Mouse (Mus musculus) stomach, embryonic 16.5 days (tissue): Measurements from ENCODE around the gene Iqch. TPM values are rescaled to one million over a fixed set of nuclear protein-coding genes. Genes with fewer than 3 reads are reported as not detected.
A peak's percentile ranks its signal among the peaks of the same experiment; 100 is the strongest.

Source experiments
- ATAC-seq: fragments of 200-750 bp; cut with Nextera tagmentation; 2 replicates; pipeline ENCODE4 v1.8.0; 2017; ENCODE audit warnings: moderate number of reproducible peaks, moderate TSS enrichment; ENCODE audit not compliant: insufficient read depth, low FRiP score
- H3K27ac ChIP-seq: fragments of 300-500 bp; sonication (generic); 2 replicates; pipeline ENCODE4 v1.5.1; 2014; ENCODE audit warnings: low read length
- H3K27me3 ChIP-seq: fragments of 300-500 bp; sonication (generic); 2 replicates; pipeline ENCODE4 v1.6.1; 2014; ENCODE audit warnings: low read length, control low read depth, mixed read lengths; ENCODE audit not compliant: control insufficient read depth, insufficient read depth
- H3K36me3 ChIP-seq: fragments of 300-500 bp; sonication (generic); 2 replicates; pipeline ENCODE4 v1.6.1; 2014; ENCODE audit warnings: low read length; ENCODE audit not compliant: control insufficient read depth, insufficient read depth
- H3K4me1 ChIP-seq: fragments of 300-500 bp; sonication (generic); 2 replicates; pipeline ENCODE4 v1.6.1; 2014; ENCODE audit warnings: low read length, control low read depth, mixed read lengths; ENCODE audit not compliant: control insufficient read depth, insufficient read depth
- H3K4me2 ChIP-seq: fragments of 300-500 bp; sonication (generic); 2 replicates; pipeline ENCODE4 v1.6.1; 2014; ENCODE audit warnings: low read depth, low read length, mixed read lengths
- H3K4me3 ChIP-seq: fragments of 300-500 bp; sonication (generic); replicated peaks from 2 replicates; pipeline ENCODE4 v1.5.1; 2014; ENCODE audit warnings: mild to moderate bottlenecking, low read length
- H3K9ac ChIP-seq: fragments of 300-500 bp; sonication (generic); 2 replicates; pipeline ENCODE4 v1.6.1; 2014; ENCODE audit warnings: low read length
- H3K9me3 ChIP-seq: fragments of 300-500 bp; sonication (generic); replicated peaks from 2 replicates; pipeline ENCODE4 v1.6.1; 2016; ENCODE audit warnings: low read length, control low read depth; ENCODE audit not compliant: control insufficient read depth
- WGBS: fragments of 180-500 bp; shearing (Covaris S2); extraction: QIAGEN DNeasy Blood & Tissue Kit; methylation state at CpG from one replicate; pipeline ENCODE4 v1.1.7; 2014; 5-methylcytosine and 5-hydroxymethylcytosine counted together
- polyA plus RNA-seq: library from polyadenylated mRNA; unstranded; fragments of >200 nt; fragmentation: Nextera tagmentation; extraction: Ambion mirVana; gene quantifications from 2 replicates; pipeline ENCODE4 v1.2.1, GENCODE M21; 2015

The Iqch gene
- polyA plus RNA-seq, 1 experiment from 2014 or later, result 0.04 TPM

DNA sequence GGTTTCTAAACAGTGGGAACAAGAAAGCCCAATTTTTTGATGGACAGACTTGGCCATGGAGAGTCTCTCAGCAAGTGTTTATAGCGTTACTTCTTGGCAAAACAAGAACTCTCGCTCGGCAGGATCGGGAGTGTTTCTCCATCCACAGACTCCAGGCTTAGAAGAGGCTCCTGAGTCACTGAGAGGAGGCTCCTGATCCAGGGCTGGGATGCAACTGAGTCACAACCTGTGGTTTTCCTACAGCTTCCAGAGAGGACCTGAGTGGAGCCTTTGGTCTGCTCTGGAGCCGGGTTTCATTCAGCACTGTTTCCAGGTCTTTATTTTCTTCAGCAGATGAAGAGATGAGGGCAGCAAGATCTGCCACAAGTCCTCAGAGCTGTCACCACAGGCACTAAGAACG is 5.7 kb upstream of the Iqch start:
- no peak overlapping the region for H3K4me3 ChIP-seq
- H3K36me3 ChIP-seq, result no peaks in the 10 kb centered on the region
- no peak overlapping the region for H3K9ac ChIP-seq
- peaks cover 32% of the 10 kb centered on the region for H3K4me1 ChIP-seq
- H3K27me3 ChIP-seq, result no peaks in the 10 kb centered on the region
- no peak overlapping the region for H3K4me2 ChIP-seq
- no peak for ATAC-seq
- H3K9me3 ChIP-seq, result no peaks in the 10 kb centered on the region
- no peak overlapping the region for H3K27ac ChIP-seq
- 85% methylated on average over 6 of the region's 6 CpGs for WGBS

DNA sequence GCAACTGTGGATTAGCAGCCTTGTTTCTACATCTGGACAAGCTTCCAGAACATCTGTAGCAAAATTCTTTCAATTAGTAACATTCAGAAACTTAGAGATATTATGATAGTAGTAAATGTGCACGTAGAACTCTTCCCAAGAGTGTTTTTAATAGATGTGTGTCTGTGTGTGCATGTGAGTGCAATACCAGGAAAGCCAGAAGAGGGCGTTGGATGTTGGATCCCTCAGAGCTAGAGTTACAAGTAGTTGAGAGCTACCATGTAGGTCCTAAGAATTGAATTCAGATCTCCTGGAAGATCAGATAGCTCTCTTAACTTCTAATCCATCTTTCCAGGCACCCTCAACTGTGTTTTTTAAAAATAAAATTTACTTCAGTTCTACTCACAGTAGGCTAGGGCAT is 4.3 kb upstream of the Iqch start:
- H3K36me3 ChIP-seq, result no peaks in the 10 kb centered on the region
- H3K4me1 ChIP-seq, result peaks cover 23% of the 10 kb centered on the region
- no peak for ATAC-seq
- no peaks in the 10 kb centered on the region for H3K27me3 ChIP-seq
- H3K9me3 ChIP-seq, result no peaks in the 10 kb centered on the region
- H3K9ac ChIP-seq, result no peak overlapping the region
- H3K4me3 ChIP-seq, result no peak overlapping the region
- WGBS, result 76% methylated on average over 2 of the region's 2 CpGs
- H3K4me2 ChIP-seq, result no peak overlapping the region
- H3K27ac ChIP-seq, result no peak overlapping the region

DNA sequence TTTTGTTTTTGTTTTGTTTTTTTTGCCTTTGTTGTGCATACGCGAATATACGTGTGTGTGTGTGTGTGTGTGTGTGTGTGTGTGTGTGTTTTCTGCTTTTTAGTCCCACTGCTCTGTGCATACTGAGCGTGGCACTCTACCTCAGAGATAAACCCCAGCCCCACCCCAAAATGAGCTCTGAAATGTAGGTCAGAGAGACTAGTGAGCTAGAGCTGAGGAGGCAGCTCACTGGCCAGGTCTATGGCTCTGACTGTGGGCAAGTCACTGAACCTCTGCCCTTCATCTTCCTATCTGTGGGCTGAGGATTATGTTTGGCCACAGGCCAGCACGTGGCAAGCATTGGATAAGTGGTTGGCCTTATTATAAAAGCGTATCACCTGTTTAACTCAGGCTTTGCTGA is 1.6 kb upstream of the Iqch start:
- H3K27me3 ChIP-seq, result no peaks in the 10 kb centered on the region
- H3K4me2 ChIP-seq, result peak overlapping the region; percentile 72
- WGBS, result 59% methylated on average over 6 of the region's 6 CpGs
- ATAC-seq, result no peak
- peaks cover 12% of the 10 kb centered on the region for H3K4me1 ChIP-seq
- no peak overlapping the region for H3K9ac ChIP-seq
- H3K27ac ChIP-seq, result no peak overlapping the region; the same call in 1 of the 2 replicates
- no peaks in the 10 kb centered on the region for H3K9me3 ChIP-seq
- peak overlapping the region; percentile 59; the same call in 1 of the 2 replicates for H3K4me3 ChIP-seq
- H3K36me3 ChIP-seq, result no peaks in the 10 kb centered on the region

DNA sequence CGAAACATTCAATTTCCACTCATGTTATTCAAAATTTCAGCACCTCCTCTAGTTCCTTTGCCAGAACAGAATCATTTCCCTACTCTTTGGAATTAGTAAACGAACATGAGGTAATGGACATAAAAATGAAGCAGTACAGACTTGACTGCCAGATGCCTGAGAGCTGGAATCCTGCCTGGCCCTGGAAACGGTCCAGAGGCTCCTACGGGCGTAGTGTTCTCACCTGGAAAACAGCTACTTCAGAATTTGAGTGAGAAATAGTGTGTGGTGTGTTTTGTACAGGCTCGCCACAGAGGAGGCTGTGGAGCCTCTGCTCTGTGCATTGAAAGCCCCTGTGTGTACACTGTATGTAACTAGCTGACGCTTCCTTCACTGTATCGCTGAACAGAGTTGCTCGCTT is 5.6 kb downstream of the Iqch start:
- H3K4me1 ChIP-seq, result no peaks in the 10 kb centered on the region
- H3K9me3 ChIP-seq, result no peaks in the 10 kb centered on the region
- no peak overlapping the region for H3K27ac ChIP-seq
- H3K36me3 ChIP-seq, result no peaks in the 10 kb centered on the region
- 65% methylated on average over 9 of the region's 9 CpGs for WGBS
- H3K4me2 ChIP-seq, result no peak overlapping the region
- H3K9ac ChIP-seq, result no peak overlapping the region
- H3K27me3 ChIP-seq, result no peaks in the 10 kb centered on the region
- no peak for ATAC-seq
- H3K4me3 ChIP-seq, result no peak overlapping the region

DNA sequence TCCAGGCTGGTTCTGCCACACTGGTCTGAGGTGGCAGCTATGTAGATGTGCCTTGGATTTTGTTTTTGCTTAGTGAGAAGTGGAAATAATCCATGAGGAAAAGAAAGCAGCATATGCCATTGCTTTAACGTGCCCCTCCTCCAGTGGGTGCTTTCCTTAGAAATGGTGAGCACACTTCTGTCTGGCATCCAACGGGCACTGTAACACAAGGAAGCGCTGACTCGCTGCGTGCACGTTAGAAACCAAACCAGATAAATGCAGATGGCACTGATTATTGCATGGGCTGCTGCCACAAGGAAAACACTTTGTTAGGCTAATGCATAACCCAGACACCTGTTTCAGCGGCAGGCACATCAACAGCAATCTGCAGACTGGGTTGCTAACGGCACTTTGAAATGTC is 6.6 kb downstream of the Iqch start:
- Histone ChIP-seq H3K36me3 (no peaks in the 10 kb centered on the region), H3K27ac (no peak overlapping the region), H3K4me1 (no peaks in the 10 kb centered on the region), H3K27me3 (no peaks in the 10 kb centered on the region), H3K4me3 (no peak overlapping the region), H3K9me3 (no peaks in the 10 kb centered on the region), H3K9ac (no peak overlapping the region), H3K4me2 (no peak overlapping the region)
- no peak for ATAC-seq
- 87% methylated on average over 8 of the region's 8 CpGs for WGBS

DNA sequence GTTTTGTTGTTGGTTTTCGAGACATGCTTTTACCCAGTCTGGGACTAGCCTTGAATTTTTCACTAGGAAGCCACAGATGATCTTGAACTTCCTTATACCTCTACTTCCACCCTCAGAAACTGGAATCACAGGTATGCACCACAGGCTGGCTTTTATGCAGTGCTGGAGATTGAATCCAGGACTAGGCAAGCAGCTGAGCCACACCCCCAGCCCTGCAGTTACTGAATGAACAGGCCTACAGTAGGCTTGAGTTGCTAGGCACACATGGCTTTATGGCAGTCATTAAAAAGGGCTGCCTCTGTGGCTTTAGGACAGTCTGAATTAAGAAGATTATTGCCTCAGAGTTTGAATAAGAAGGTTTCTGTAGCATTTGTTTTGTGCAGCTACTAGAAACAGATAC is 7.3 kb downstream of the Iqch start:
- no peaks in the 10 kb centered on the region for H3K36me3 ChIP-seq
- no peak overlapping the region for H3K27ac ChIP-seq
- WGBS, result 96% methylated on average over 1 of the region's 1 CpGs
- no peak overlapping the region for H3K4me2 ChIP-seq
- H3K9me3 ChIP-seq, result no peaks in the 10 kb centered on the region
- no peak for ATAC-seq
- no peak overlapping the region for H3K9ac ChIP-seq
- H3K4me3 ChIP-seq, result no peak overlapping the region
- H3K4me1 ChIP-seq, result no peaks in the 10 kb centered on the region
- no peaks in the 10 kb centered on the region for H3K27me3 ChIP-seq

DNA sequence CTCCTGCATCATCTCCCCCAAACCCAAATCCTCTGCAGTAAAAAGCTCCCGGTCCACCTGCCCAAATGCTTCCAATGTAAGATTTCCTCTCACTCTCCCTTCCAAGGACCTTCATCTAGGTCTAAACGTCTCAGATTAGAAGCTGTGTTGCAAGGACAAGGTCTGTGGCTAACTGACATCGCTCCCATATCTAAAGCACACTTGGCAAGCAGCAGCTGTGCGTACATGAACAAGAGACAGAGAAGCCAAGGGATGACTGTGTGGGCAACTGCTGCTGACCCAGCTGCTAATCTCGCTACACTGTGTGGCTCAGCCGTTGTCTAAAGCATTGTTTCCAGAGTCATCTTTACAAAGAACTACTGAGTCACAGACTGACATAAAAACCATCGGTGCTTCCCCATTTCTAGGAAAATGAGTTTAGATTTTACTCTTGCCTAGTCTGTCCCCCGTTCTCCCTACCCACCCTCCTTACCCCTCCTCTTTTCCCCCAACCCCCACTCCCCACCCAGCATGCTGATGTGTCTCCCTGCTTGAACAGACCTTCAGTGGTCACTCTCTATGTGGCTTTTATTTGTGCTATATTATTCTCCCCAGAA is 10.5 kb downstream of the Iqch start:
- Histone ChIP-seq H3K27ac (no peak overlapping the region), H3K36me3 (no peaks in the 10 kb centered on the region), H3K4me1 (no peaks in the 10 kb centered on the region), H3K9me3 (no peaks in the 10 kb centered on the region), H3K27me3 (no peaks in the 10 kb centered on the region), H3K4me2 (no peak overlapping the region), H3K9ac (no peak overlapping the region), H3K4me3 (no peak overlapping the region)
- ATAC-seq, result no peak
- WGBS, result 72% methylated on average over 8 of the region's 8 CpGs

DNA sequence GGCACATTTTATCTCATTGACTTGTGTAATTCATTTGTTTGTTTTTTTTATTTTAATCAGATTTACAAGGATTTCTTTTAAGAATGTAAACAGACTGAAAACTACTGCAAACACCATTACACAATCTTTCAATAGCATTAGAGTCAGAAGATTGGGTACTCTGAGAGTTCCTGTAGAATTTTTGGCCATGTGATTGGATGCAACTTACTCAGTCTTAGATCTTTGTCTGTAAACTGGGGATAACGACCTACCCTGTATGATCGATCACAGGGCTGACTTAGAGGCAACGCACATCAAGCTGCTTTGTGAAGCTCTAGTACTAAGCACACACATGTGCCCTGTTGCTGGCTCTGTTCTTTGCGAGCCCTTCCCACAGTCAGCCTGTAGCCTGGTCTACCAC is 11.7 kb downstream of the Iqch start:
- no peaks in the 10 kb centered on the region for H3K9me3 ChIP-seq
- H3K9ac ChIP-seq, result no peak overlapping the region
- H3K27ac ChIP-seq, result no peak overlapping the region
- H3K36me3 ChIP-seq, result no peaks in the 10 kb centered on the region
- no peaks in the 10 kb centered on the region for H3K4me1 ChIP-seq
- no peak overlapping the region for H3K4me2 ChIP-seq
- WGBS, result 82% methylated on average over 4 of the region's 4 CpGs
- H3K4me3 ChIP-seq, result no peak overlapping the region
- no peak for ATAC-seq
- no peaks in the 10 kb centered on the region for H3K27me3 ChIP-seq

DNA sequence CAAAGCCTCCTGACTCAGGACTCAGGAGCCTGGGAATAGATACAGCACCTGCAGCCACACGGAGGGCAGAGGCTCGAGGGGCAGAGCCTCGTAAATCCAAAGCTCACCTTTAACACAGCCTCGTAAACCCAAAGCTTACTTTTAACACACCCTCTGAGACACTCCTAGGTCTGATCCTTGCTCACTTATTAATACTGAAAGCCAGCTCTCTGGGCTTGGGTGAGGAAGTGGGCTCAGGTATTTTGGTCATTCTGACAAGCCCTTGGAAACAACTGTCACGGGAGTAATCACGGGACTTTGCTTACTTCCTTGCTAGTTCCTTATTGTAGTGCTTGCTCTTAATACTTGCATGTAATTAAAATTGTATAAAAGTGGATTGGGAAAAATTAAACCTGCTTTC is 13.1 kb downstream of the Iqch start:
- no peak overlapping the region for H3K27ac ChIP-seq
- ATAC-seq, result no peak
- H3K27me3 ChIP-seq, result no peaks in the 10 kb centered on the region
- H3K36me3 ChIP-seq, result no peaks in the 10 kb centered on the region
- 59% methylated on average over 6 of the region's 6 CpGs for WGBS
- H3K9me3 ChIP-seq, result no peaks in the 10 kb centered on the region
- H3K9ac ChIP-seq, result no peak overlapping the region
- no peak overlapping the region for H3K4me3 ChIP-seq
- H3K4me1 ChIP-seq, result peaks cover 5% of the 10 kb centered on the region
- no peak overlapping the region for H3K4me2 ChIP-seq

DNA sequence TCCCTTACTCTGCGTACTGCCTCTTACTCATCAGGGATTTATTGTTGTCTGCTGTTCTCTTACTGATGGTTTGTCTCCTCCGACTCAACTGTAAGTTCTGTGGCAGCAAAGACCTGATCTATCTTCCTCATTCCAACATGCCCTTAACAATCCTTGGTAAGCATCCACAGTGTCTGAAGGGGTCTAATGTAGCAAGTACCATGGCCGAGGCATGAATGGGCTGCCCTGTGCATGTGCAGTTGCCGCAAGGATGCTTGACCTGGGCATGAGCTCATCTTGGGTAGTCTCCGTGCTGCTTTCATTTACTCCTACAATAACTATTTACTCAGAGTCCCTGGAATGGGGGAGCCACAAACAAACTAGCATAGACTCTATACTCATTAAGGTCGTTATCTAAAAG is 17.0 kb downstream of the Iqch start:
- H3K27me3 ChIP-seq, result no peaks in the 10 kb centered on the region
- no peak for ATAC-seq
- 75% methylated on average over 6 of the region's 6 CpGs for WGBS

More for the DNA sequence above, 17.0 kb downstream of the Iqch start:
- Histone ChIP-seq H3K4me2 (no peak overlapping the region), H3K4me1 (peaks cover 5% of the 10 kb centered on the region), H3K9me3 (no peaks in the 10 kb centered on the region), H3K36me3 (no peaks in the 10 kb centered on the region), H3K4me3 (no peak overlapping the region), H3K27ac (no peak overlapping the region), H3K9ac (no peak overlapping the region)
